Mouse (Mus musculus) liver, adult (tissue): ENCODE measurements at regions not wholly inside any gene's neighbourhood (a gene's known extent, or its start where the extent isn't known, plus 50 kb on each side); places are given as distances from the start of the nearest gene placed in this dataset.

Experiments
- GATA4 ChIP-seq: IDR thresholded peaks from 2 replicates; pipeline ENCODE4 v1.6.1; 2014; ENCODE audit warnings: mild to moderate bottlenecking, low read length; ENCODE audit not compliant: insufficient replicate concordance

DNA sequence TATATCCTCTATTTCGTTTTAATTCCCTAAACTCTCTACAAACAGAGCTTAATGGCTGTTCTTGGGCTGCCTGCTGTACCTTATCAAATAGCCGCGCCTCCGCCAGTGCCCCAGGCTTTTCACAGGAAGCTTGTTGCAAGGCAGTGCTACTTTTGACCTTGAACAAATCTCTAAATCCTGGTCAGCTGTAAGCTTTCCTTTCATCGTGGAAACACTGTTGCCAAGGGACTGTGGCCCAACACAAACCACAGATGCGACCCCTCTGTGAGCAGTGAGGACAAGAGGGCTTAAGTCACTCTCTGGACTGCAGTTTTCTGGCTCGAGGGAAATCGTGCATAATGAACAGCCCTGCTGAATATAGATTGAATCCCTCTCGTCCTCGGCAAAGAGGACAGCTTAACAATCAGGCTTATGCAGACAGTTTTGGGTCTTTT is 62.0 kb upstream of the Man2a1 start:
- TF ChIP-seq GATA4 = no peak

DNA sequence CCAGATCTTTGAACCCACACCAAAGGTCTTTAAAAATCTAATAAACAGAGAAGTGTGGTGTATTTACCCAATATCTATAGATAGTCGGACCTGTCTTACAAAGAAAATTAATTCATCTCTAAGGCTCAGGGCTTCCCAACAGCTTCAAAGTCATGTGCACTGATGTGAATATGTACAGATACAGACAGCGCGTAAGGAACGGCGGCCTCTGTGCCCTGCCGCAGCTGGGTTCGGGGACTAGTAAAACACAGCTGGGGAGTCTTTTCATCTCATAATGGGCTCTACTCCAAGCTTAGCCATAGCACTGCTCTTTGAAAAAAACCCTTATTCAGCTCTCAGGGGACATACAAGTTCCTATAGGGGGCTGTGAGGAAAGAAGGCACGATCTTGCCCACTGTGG is 60.1 kb upstream of the Man2a1 start:
- TF ChIP-seq GATA4 = no peak

DNA sequence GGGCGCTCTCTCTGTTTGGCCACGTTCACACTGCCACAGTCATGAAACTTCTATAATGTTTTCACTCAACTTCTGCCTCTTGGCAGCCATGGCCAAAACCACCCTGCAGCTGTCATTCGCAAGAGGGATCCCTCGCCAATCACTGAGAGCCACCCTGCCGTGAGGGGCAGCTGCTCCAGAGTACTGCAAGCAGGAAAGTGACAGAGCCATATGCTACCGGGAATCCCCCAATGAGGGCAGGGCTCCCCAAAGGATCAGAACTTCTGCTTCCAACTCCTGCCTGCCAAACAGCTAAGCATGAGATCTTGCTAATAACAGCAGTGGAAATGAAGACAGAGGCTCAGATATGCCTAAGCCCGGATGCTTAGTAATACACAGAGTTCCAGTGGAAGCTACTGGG is 52.0 kb upstream of the Man2a1 start:
- TF ChIP-seq GATA4 = no peak

DNA sequence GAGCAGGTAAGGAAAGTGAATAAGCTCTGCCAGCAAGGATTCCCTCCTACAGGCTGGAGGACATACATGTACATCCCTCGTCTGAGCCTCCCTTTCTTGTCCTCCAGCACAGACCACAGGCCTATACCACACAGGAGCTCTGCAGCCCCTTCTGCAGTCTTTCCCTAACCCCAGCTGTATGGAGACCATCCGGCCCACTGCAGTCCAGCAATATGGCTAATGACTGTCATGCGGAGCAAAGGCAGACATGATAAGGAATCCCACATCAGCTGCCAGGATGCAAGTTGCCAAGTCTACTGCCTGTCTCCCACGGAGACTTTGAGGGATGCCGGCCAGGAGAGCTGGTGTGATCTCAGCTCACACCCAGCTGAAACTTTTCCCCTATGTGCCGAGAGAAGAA is 50.5 kb upstream of the Man2a1 start:
- TF ChIP-seq GATA4 = no peak
